Mouse (Mus musculus) heart, embryonic 11.5 days (tissue): ENCODE data around the gene Tmem181a. TPM values are rescaled to one million over a fixed set of nuclear protein-coding genes. Genes with fewer than 3 reads are reported as not detected.
"Not testable (repeated sequence)": the region's sequence is repeated elsewhere in the genome, so short reads cannot be mapped to it uniquely, and the experiment has no call there.

ENCODE experiments used
- ATAC-seq: fragments of 200-750 bp; cut with Nextera tagmentation; replicated peaks from 2 replicates; pipeline ENCODE4 v1.8.0; 2017; ENCODE audit warnings: moderate library complexity; ENCODE audit not compliant: insufficient number of reproducible peaks, low FRiP score, low TSS enrichment
- H3K27ac ChIP-seq: fragments of 300-500 bp; sonication (generic); 2 replicates; pipeline ENCODE4 v1.5.1; 2014; ENCODE audit warnings: mild to moderate bottlenecking, low read depth, low read length
- H3K27me3 ChIP-seq: fragments of 300-500 bp; sonication (generic); 2 replicates; pipeline ENCODE4 v1.6.1; 2014; ENCODE audit warnings: mild to moderate bottlenecking, low read length, mixed read lengths; ENCODE audit not compliant: control insufficient read depth, insufficient read depth
- H3K36me3 ChIP-seq: fragments of 300-500 bp; sonication (generic); 2 replicates; pipeline ENCODE4 v1.6.1; 2014; ENCODE audit warnings: mild to moderate bottlenecking, low read length, moderate library complexity, mixed read lengths; ENCODE audit not compliant: control insufficient read depth, insufficient read depth
- H3K4me1 ChIP-seq: fragments of 300-500 bp; sonication (generic); 2 replicates; pipeline ENCODE4 v1.6.1; 2014; ENCODE audit warnings: low read length; ENCODE audit not compliant: control insufficient read depth, insufficient read depth
- H3K4me2 ChIP-seq: fragments of 300-500 bp; sonication (generic); 2 replicates; pipeline ENCODE4 v1.6.1; 2014; ENCODE audit warnings: mild to moderate bottlenecking, moderate library complexity
- H3K4me3 ChIP-seq: fragments of 300-500 bp; sonication (generic); 2 replicates; pipeline ENCODE4 v1.5.1; 2014; ENCODE audit warnings: low read depth, low read length
- H3K9ac ChIP-seq: fragments of 300-500 bp; sonication (generic); 2 replicates; pipeline ENCODE4 v1.6.1; 2014; ENCODE audit warnings: mild to moderate bottlenecking, low read depth, low read length, moderate library complexity
- H3K9me3 ChIP-seq: fragments of 300-500 bp; sonication (generic); replicated peaks from 2 replicates; pipeline ENCODE4 v1.6.1; 2016; ENCODE audit warnings: low read length; ENCODE audit not compliant: control insufficient read depth
- WGBS: fragments of 180-500 bp; shearing (Covaris S2); extraction: QIAGEN DNeasy Blood & Tissue Kit; methylation state at CpG from one replicate; pipeline ENCODE4 v1.1.7; 2014; ENCODE audit not compliant: insufficient replicate concordance; 5-methylcytosine and 5-hydroxymethylcytosine counted together
- polyA plus RNA-seq: library from polyadenylated mRNA; unstranded; fragments of >200 nt; fragmentation: Nextera tagmentation; extraction: Ambion mirVana; gene quantifications from 2 replicates; pipeline ENCODE4 v1.2.1, GENCODE M21; 2014

Gene Tmem181a
- polyA plus RNA-seq, 1 experiment from 2014 or later, result 18.6 TPM

GRCm38 (mm10) chr17:6314493-6314892, 57.8 kb downstream of the Tmem181a start:
- not testable (repeated sequence) for H3K4me2 ChIP-seq, H3K9me3 ChIP-seq, ATAC-seq, H3K4me3 ChIP-seq, H3K36me3 ChIP-seq, H3K27ac ChIP-seq, H3K27me3 ChIP-seq, H3K4me1 ChIP-seq, H3K9ac ChIP-seq
- 76% methylated on average over 2 of the region's 3 CpGs for WGBS

GRCm38 (mm10) chr17:6315706-6316105, 59.0 kb downstream of the Tmem181a start:
- H3K4me3 ChIP-seq, H3K27ac ChIP-seq, H3K27me3 ChIP-seq, H3K9ac ChIP-seq, H3K4me2 ChIP-seq, ATAC-seq, H3K4me1 ChIP-seq, H3K36me3 ChIP-seq, H3K9me3 ChIP-seq: not testable (repeated sequence)
- 29% methylated on average over 2 of the region's 4 CpGs for WGBS

- peak overlapping the region; percentile 43 for H3K4me3 ChIP-seq
- H3K4me2 ChIP-seq, result peak overlapping the region; percentile 57
- not testable (repeated sequence) for H3K36me3 ChIP-seq, H3K9ac ChIP-seq, H3K27ac ChIP-seq, H3K9me3 ChIP-seq, H3K27me3 ChIP-seq, H3K4me1 ChIP-seq
- WGBS, result 4% methylated on average over 36 of the region's 38 CpGs
- ATAC-seq, result 0 out of 2 replicates have a peak, but pooled peaks have one; percentile 53
Measured at GRCm38 (mm10) chr17:6316379-6317126, 59.9 kb downstream of the Tmem181a start.

- ATAC-seq, result peak; percentile 97
- not testable (repeated sequence) for H3K4me1 ChIP-seq, H3K27ac ChIP-seq, H3K9ac ChIP-seq, H3K27me3 ChIP-seq, H3K36me3 ChIP-seq, H3K9me3 ChIP-seq
- H3K4me2 ChIP-seq, result peak within 1 kb of the TSS; percentile 57
- 7% methylated on average over 23 of the region's 23 CpGs for WGBS
- peak within 1 kb of the TSS; percentile 43 for H3K4me3 ChIP-seq
Measured at GRCm38 (mm10) chr17:6317339-6317985, 60.8 kb downstream of the Tmem181a start, which contains the start of gene Dynlt1a. Dynlt1a (minus strand) TSS chr17:6317500.

GRCm38 (mm10) chr17:6321081-6321777, 64.6 kb downstream of the Tmem181a start:
- 0% methylated on average over 5 of the region's 60 CpGs for whole genome bisulfite sequencing
- H3K4me3 ChIP-seq, H3K4me2 ChIP-seq, ATAC-seq, H3K9ac ChIP-seq, H3K9me3 ChIP-seq, H3K4me1 ChIP-seq, H3K27me3 ChIP-seq, H3K36me3 ChIP-seq, H3K27ac ChIP-seq: not testable (repeated sequence)

- ATAC-seq, H3K9me3 ChIP-seq, H3K4me3 ChIP-seq, H3K4me1 ChIP-seq, H3K27me3 ChIP-seq, H3K27ac ChIP-seq, H3K36me3 ChIP-seq, H3K9ac ChIP-seq, H3K4me2 ChIP-seq: not testable (repeated sequence)
- no CpG with 5 or more reads among the region's 10 CpGs for WGBS
Measured at GRCm38 (mm10) chr17:6321778-6322101, 65.1 kb downstream of the Tmem181a start.

GRCm38 (mm10) chr17:6325021-6325420, 68.4 kb downstream of the Tmem181a start:
- H3K9ac ChIP-seq, H3K9me3 ChIP-seq, H3K27me3 ChIP-seq, H3K4me2 ChIP-seq, H3K4me3 ChIP-seq, H3K27ac ChIP-seq, H3K4me1 ChIP-seq, ATAC-seq, H3K36me3 ChIP-seq: not testable (repeated sequence)
- 69% methylated on average over 10 of the region's 10 CpGs for WGBS

GRCm38 (mm10) chr17:6325543-6325942, 68.9 kb downstream of the Tmem181a start:
- ATAC-seq, H3K36me3 ChIP-seq, H3K4me3 ChIP-seq, H3K4me1 ChIP-seq, H3K4me2 ChIP-seq, H3K9me3 ChIP-seq, H3K27ac ChIP-seq, H3K9ac ChIP-seq, H3K27me3 ChIP-seq: not testable (repeated sequence)
- 70% methylated on average over 6 of the region's 6 CpGs for WGBS
